Mouse (Mus musculus): Measurements from ENCODE around the gene Cnr2. TPM values are rescaled to one million over a fixed set of nuclear protein-coding genes. Genes with fewer than 3 reads are reported as not detected.

Cnr2 gene
- polyA plus RNA-seq, 1 experiment from 2014 or later = 0.38 TPM

DNA sequence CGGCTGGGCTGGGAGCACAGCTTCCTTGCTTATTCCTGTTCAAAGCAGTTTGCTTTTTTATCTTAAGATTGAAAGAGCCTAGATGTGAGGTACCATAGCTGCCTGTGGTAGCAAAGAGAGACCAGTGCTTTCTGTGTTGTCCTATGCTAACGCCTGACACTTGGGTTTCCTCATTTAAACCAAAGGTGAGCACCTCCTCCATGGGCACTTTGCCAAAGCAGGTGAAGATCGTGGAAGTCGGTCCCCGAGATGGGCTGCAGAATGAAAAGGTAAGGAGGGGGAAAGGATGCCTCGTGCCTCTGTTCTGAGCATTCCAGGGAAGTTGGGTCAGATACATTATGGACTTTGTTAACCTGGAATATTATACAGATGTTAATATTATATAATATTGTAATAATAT is 55.2 kb downstream of the Cnr2 start:
- Histone ChIP-seq H3K27me3 (ENCODE audit: control insufficient read depth, insufficient read depth, low read length) (no peaks in the 10 kb centered on the region), H3K27ac (ENCODE audit: low read length) (no peak overlapping the region), H3K4me1 (ENCODE audit: control insufficient read depth, insufficient read depth, low read length) (0 out of 2 replicates have a peak, but pooled peaks cover 8% of the 10 kb centered on the region), H3K4me3 (ENCODE audit: low read depth, low read length) (no peak overlapping the region), H3K9ac (replicated peaks; ENCODE audit: low read depth, low read length) (no peak overlapping the region), H3K9me3 (ENCODE audit: control insufficient read depth, low read depth, low read length) (no peaks in the 10 kb centered on the region), H3K36me3 (ENCODE audit: control insufficient read depth, insufficient read depth, low read length) (peaks cover 7% of the 10 kb centered on the region), H3K4me2 (replicated peaks; ENCODE audit: low read depth, low read length) (no peak overlapping the region)
- 76% methylated on average over 6 of the region's 6 CpGs for WGBS
- no peak for ATAC-seq (ENCODE audit: insufficient number of reproducible peaks, insufficient read depth, low FRiP score, low read depth)

DNA sequence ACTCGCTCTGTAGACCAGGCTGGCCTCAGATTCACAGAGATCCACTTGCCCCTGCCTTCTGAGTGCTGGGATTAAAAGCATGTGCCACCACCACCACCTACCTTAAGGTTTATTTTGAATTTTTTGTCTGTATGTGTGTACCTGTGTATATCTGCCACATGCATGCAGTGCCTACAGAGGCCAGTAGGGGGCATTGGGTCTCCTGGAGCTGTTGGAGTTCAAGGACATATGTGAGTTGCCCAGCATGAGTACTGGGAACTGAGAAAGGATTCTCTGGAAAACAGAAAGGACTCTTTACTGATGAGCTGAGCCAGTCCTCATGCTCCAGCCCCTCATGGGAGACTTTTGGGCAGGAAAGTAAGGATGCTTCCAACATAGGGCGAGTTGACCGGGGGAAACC is 56.3 kb downstream of the Cnr2 start:
- 0 out of 2 replicates have a peak, but pooled peaks cover 3% of the 10 kb centered on the region for H3K4me1 ChIP-seq (ENCODE audit: control insufficient read depth, insufficient read depth, low read length)
- H3K9me3 ChIP-seq (ENCODE audit: control insufficient read depth, low read depth, low read length) = no peaks in the 10 kb centered on the region
- 91% methylated on average over 3 of the region's 3 CpGs for WGBS
- peaks cover 12% of the 10 kb centered on the region for H3K36me3 ChIP-seq (ENCODE audit: control insufficient read depth, insufficient read depth, low read length)
- H3K9ac ChIP-seq (replicated peaks; ENCODE audit: low read depth, low read length) = no peak overlapping the region
- no peak for ATAC-seq (ENCODE audit: insufficient number of reproducible peaks, insufficient read depth, low FRiP score, low read depth)
- no peak overlapping the region for H3K4me2 ChIP-seq (replicated peaks; ENCODE audit: low read depth, low read length)
- no peak overlapping the region for H3K4me3 ChIP-seq (ENCODE audit: low read depth, low read length)
- no peaks in the 10 kb centered on the region for H3K27me3 ChIP-seq (ENCODE audit: control insufficient read depth, insufficient read depth, low read length)
- no peak overlapping the region for H3K27ac ChIP-seq (ENCODE audit: low read length)

DNA sequence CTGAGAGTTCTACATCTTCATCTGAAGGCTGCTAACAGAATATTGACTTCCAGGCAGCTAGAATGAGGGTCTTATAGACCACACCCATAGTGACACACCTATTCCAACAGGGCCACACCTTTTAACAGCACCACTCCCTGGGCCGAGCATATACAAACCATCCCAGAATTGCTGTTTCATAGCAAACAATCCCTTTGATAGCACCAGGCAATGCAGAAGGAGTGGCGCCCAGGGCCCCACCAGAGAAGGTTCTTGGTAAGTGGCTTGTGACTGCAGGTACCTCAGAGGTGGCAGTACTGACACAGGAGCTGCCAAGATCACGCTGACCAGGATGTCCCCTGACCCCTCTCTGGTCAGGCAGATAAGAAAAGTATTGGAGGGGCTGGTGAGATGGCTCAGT is 58.0 kb downstream of the Cnr2 start:
- Histone ChIP-seq H3K27me3 (ENCODE audit: control insufficient read depth, insufficient read depth, low read length) (no peaks in the 10 kb centered on the region), H3K4me1 (ENCODE audit: control insufficient read depth, insufficient read depth, low read length) (0 out of 2 replicates have a peak, but pooled peaks cover 3% of the 10 kb centered on the region), H3K36me3 (ENCODE audit: control insufficient read depth, insufficient read depth, low read length) (peaks cover 12% of the 10 kb centered on the region), H3K27ac (ENCODE audit: low read length) (no peak overlapping the region), H3K4me2 (replicated peaks; ENCODE audit: low read depth, low read length) (no peak overlapping the region), H3K4me3 (ENCODE audit: low read depth, low read length) (no peak overlapping the region), H3K9ac (replicated peaks; ENCODE audit: low read depth, low read length) (no peak overlapping the region), H3K9me3 (ENCODE audit: control insufficient read depth, low read depth, low read length) (no peaks in the 10 kb centered on the region)
- 71% methylated on average over 3 of the region's 3 CpGs for WGBS
- ATAC-seq (ENCODE audit: insufficient number of reproducible peaks, insufficient read depth, low FRiP score, low read depth) = no peak

DNA sequence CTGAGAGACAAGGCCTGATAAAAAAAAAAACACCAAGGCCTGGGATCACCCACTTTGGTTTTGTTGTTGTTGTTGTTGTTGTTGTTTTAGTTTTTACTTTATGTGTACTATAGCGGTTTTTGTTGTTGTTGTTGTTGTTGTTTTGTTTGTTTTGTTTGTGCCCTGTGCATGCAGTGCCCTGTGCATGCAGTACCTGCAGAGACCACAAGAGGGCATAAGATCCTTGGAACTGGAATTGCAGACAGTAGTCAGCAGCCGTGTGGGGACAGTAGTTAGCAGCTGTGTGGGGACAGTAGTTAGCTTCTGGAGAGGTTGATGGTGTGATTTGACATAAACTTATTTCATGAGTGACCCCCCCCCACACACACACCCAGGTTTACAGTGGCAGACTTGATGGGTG is 59.0 kb downstream of the Cnr2 start:
- Histone ChIP-seq H3K27me3 (ENCODE audit: control insufficient read depth, insufficient read depth, low read length) (no peaks in the 10 kb centered on the region), H3K9me3 (ENCODE audit: control insufficient read depth, low read depth, low read length) (no peaks in the 10 kb centered on the region), H3K27ac (ENCODE audit: low read length) (no peak overlapping the region), H3K4me2 (replicated peaks; ENCODE audit: low read depth, low read length) (no peak overlapping the region), H3K4me1 (ENCODE audit: control insufficient read depth, insufficient read depth, low read length) (0 out of 2 replicates have a peak, but pooled peaks cover 3% of the 10 kb centered on the region), H3K36me3 (ENCODE audit: control insufficient read depth, insufficient read depth, low read length) (peaks cover 12% of the 10 kb centered on the region), H3K9ac (replicated peaks; ENCODE audit: low read depth, low read length) (no peak overlapping the region), H3K4me3 (ENCODE audit: low read depth, low read length) (no peak overlapping the region)
- 17% methylated on average over 2 of the region's 2 CpGs for WGBS
- no peak for ATAC-seq (ENCODE audit: insufficient number of reproducible peaks, insufficient read depth, low FRiP score, low read depth)

DNA sequence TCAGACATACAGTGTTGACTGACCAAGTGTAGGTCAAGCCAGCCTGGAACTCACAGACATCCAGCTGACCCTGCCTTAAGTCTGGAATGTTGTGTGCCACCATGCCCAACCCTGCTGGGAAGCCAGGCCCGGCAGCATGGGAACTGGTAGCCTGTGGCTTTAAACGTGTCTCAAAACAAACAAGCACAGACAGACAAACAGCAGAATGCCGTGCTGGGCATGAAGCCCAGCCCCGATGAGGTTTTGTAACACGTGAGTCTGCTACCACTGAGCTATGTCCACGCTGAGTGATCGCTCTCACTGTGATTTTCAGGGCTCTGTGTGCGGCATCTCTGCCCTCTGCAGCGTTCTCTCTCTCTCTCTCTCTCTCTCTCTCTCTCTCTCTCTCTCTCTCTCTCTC is 60.7 kb downstream of the Cnr2 start:
- H3K4me3 ChIP-seq (ENCODE audit: low read depth, low read length) = no peak overlapping the region
- H3K27ac ChIP-seq (ENCODE audit: low read length) = no peak overlapping the region
- no peaks in the 10 kb centered on the region for H3K27me3 ChIP-seq (ENCODE audit: control insufficient read depth, insufficient read depth, low read length)
- WGBS = 86% methylated on average over 9 of the region's 9 CpGs
- H3K4me2 ChIP-seq (replicated peaks; ENCODE audit: low read depth, low read length) = no peak overlapping the region
- no peak for ATAC-seq (ENCODE audit: insufficient number of reproducible peaks, insufficient read depth, low FRiP score, low read depth)
- peaks cover 17% of the 10 kb centered on the region for H3K36me3 ChIP-seq (ENCODE audit: control insufficient read depth, insufficient read depth, low read length)
- H3K9me3 ChIP-seq (ENCODE audit: control insufficient read depth, low read depth, low read length) = no peaks in the 10 kb centered on the region
- H3K9ac ChIP-seq (replicated peaks; ENCODE audit: low read depth, low read length) = no peak overlapping the region
- H3K4me1 ChIP-seq (ENCODE audit: control insufficient read depth, insufficient read depth, low read length) = no peaks in the 10 kb centered on the region

DNA sequence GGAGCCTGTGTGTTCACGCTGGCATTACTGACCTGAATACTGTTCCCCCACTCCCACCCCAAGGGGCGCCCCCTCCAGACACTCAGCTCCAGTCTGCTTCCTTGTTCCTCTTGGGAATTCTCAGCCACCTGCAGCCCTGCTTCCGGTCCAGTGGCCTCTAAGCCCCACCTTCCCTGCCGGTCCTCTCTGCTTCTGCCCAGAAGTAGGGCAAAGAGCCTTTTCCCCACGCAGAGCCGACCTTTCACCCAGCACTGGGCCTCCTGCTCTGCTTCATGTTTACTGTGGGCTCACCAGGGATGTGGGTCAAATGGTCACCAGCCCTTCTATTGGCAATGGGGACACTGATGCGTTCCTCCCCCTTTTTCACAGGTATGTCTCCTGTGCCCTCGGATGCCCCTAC is 63.2 kb downstream of the Cnr2 start:
- ATAC-seq (ENCODE audit: insufficient number of reproducible peaks, insufficient read depth, low FRiP score, low read depth) = no peak
- H3K4me1 ChIP-seq (ENCODE audit: control insufficient read depth, insufficient read depth, low read length) = no peaks in the 10 kb centered on the region
- H3K4me3 ChIP-seq (ENCODE audit: low read depth, low read length) = no peak overlapping the region
- 50% methylated on average over 8 of the region's 8 CpGs for whole genome bisulfite sequencing
- H3K9me3 ChIP-seq (ENCODE audit: control insufficient read depth, low read depth, low read length) = no peaks in the 10 kb centered on the region
- H3K4me2 ChIP-seq (replicated peaks; ENCODE audit: low read depth, low read length) = no peak overlapping the region
- H3K36me3 ChIP-seq (ENCODE audit: control insufficient read depth, insufficient read depth, low read length) = peaks cover 10% of the 10 kb centered on the region; the same call in 1 of the 2 replicates
- no peaks in the 10 kb centered on the region for H3K27me3 ChIP-seq (ENCODE audit: control insufficient read depth, insufficient read depth, low read length)
- no peak overlapping the region for H3K27ac ChIP-seq (ENCODE audit: low read length)
- no peak overlapping the region for H3K9ac ChIP-seq (replicated peaks; ENCODE audit: low read depth, low read length)

DNA sequence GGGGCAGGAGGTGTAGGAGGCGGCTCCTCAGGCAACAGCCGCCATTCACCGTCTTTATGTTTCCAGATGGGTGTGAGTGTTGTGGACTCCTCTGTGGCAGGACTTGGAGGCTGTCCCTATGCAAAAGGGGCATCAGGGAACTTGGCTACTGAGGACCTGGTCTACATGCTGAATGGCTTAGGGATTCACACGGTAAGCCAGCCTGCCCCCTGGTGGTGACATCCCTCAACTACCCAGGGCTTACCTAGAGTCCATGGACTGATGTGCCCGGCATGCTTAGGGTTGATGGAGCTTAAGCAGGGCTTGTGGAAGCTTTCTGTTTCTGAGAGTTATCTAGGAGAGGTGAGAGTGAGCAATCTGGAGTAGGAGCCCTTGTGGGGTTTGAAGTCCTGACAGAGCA is 65.5 kb downstream of the Cnr2 start:
- no peak for ATAC-seq (ENCODE audit: insufficient number of reproducible peaks, insufficient read depth, low FRiP score, low read depth)
- Histone ChIP-seq H3K4me1 (ENCODE audit: control insufficient read depth, insufficient read depth, low read length) (peaks cover 8% of the 10 kb centered on the region; the same call in 1 of the 2 replicates), H3K9me3 (ENCODE audit: control insufficient read depth, low read depth, low read length) (no peaks in the 10 kb centered on the region), H3K27ac (ENCODE audit: low read length) (no peak overlapping the region), H3K36me3 (ENCODE audit: control insufficient read depth, insufficient read depth, low read length) (peaks cover 6% of the 10 kb centered on the region; the same call in 1 of the 2 replicates), H3K4me3 (ENCODE audit: low read depth, low read length) (no peak overlapping the region), H3K27me3 (ENCODE audit: control insufficient read depth, insufficient read depth, low read length) (no peaks in the 10 kb centered on the region), H3K4me2 (replicated peaks; ENCODE audit: low read depth, low read length) (no peak overlapping the region), H3K9ac (replicated peaks; ENCODE audit: low read depth, low read length) (no peak overlapping the region)
- 23% methylated on average over 5 of the region's 5 CpGs for WGBS

DNA sequence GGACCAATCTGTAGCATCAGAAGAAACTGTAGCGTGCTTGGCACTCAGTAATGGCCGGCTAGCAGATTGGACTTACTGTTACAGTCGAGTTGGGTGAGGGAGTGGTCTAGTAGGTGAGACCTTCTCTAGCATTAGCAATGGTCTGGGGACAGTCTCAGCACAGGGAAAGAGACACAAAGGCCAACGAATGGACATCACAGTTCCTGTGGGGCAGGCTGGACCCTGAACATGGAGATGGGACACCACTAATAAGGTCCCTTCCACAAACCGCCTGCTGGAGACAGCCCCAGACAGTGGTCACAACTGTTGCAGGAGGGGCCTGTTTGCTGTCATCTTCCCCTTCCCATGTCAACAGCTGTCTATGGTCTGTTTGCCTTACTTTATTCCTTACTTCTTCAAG is 66.5 kb downstream of the Cnr2 start:
- no peak for ATAC-seq (ENCODE audit: insufficient number of reproducible peaks, insufficient read depth, low FRiP score, low read depth)
- Histone ChIP-seq H3K4me1 (ENCODE audit: control insufficient read depth, insufficient read depth, low read length) (peaks cover 8% of the 10 kb centered on the region; the same call in 1 of the 2 replicates), H3K27ac (ENCODE audit: low read length) (no peak overlapping the region), H3K36me3 (ENCODE audit: control insufficient read depth, insufficient read depth, low read length) (peaks cover 13% of the 10 kb centered on the region), H3K4me2 (replicated peaks; ENCODE audit: low read depth, low read length) (no peak overlapping the region), H3K27me3 (ENCODE audit: control insufficient read depth, insufficient read depth, low read length) (no peaks in the 10 kb centered on the region), H3K4me3 (ENCODE audit: low read depth, low read length) (no peak overlapping the region), H3K9me3 (ENCODE audit: control insufficient read depth, low read depth, low read length) (no peaks in the 10 kb centered on the region), H3K9ac (replicated peaks; ENCODE audit: low read depth, low read length) (no peak overlapping the region)
- 85% methylated on average over 5 of the region's 5 CpGs for WGBS

DNA sequence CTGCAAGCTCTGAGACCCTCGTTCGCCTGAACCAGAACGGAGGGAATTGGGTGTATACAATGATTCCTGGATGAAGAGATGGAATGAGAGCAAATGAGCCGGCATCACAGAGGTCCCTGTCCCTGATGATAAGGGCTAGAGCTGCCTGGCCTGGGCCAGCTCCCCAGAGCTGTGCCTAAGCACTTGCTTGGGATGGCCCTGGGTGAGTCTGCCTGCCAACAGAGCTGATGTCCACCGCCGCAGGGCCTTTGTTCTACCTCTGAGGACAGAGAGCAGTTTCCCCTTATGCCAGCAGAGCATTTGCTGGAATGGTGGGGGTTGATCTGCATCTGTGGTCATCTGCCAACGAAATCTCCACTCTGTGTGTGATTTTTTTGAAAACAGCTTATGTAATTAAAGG is 67.0 kb downstream of the Cnr2 start:
- Histone ChIP-seq H3K27ac (ENCODE audit: low read length) (no peak overlapping the region), H3K4me2 (replicated peaks; ENCODE audit: low read depth, low read length) (no peak overlapping the region), H3K36me3 (ENCODE audit: control insufficient read depth, insufficient read depth, low read length) (peaks cover 17% of the 10 kb centered on the region)

More for the DNA sequence above, 67.0 kb downstream of the Cnr2 start:
- Histone ChIP-seq H3K9me3 (ENCODE audit: control insufficient read depth, low read depth, low read length) (no peaks in the 10 kb centered on the region), H3K4me3 (ENCODE audit: low read depth, low read length) (no peak overlapping the region), H3K4me1 (ENCODE audit: control insufficient read depth, insufficient read depth, low read length) (peaks cover 8% of the 10 kb centered on the region; the same call in 1 of the 2 replicates), H3K27me3 (ENCODE audit: control insufficient read depth, insufficient read depth, low read length) (no peaks in the 10 kb centered on the region), H3K9ac (replicated peaks; ENCODE audit: low read depth, low read length) (no peak overlapping the region)
- 86% methylated on average over 7 of the region's 7 CpGs for WGBS
- ATAC-seq (ENCODE audit: insufficient number of reproducible peaks, insufficient read depth, low FRiP score, low read depth) = no peak
